Mouse (Mus musculus): ENCODE results near the gene Selenov. TPM values are rescaled to one million over a fixed set of nuclear protein-coding genes. Genes with fewer than 3 reads are reported as not detected.
"Not testable (repeated sequence)": the region's sequence is repeated elsewhere in the genome, so short reads cannot be mapped to it uniquely, and the experiment has no call there.

The Selenov gene
- polyA plus RNA-seq, 1 experiment from 2014 or later = 1.8 TPM

- no peak for ATAC-seq (ENCODE audit: low FRiP score)
- H3K9me3 ChIP-seq (replicated peaks) = no peaks in the 10 kb centered on the region
- H3K36me3 ChIP-seq = no peaks in the 10 kb centered on the region
- WGBS = 25% methylated on average over 5 of the region's 5 CpGs
- H3K27me3 ChIP-seq (replicated peaks) = no peaks in the 10 kb centered on the region
- no peak overlapping the region for H3K4me2 ChIP-seq
- no peak overlapping the region for H3K27ac ChIP-seq (replicated peaks)
- no peak overlapping the region for H3K4me3 ChIP-seq (replicated peaks)
- no peaks in the 10 kb centered on the region for H3K4me1 ChIP-seq
- no peak overlapping the region for H3K9ac ChIP-seq (replicated peaks)
Measured at GRCm38 (mm10) chr7:28262861-28263260, 28.1 kb downstream of the Selenov start.

DNA sequence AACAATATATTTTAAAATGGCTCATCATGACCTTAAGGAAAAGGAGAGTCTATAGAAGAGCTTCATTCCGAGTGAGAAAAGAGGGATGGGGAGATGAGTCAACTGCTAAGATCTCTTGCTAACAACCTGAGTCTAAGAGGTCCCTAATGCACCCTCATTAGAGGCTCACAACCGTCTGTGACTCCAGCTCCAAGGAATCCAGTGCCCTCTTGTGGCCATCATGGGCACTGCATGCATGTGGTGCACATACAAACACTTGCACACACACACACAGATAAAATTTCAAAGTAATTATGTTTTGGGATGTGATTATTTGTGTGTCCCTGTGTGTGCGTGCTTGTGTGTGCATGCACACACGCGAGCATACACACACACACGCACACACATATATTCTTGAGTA is 35.5 kb downstream of the Selenov start:
- no peak overlapping the region for H3K4me2 ChIP-seq
- no peaks in the 10 kb centered on the region for H3K27me3 ChIP-seq (replicated peaks)
- WGBS = 81% methylated on average over 6 of the region's 6 CpGs
- H3K9ac ChIP-seq (replicated peaks) = no peak overlapping the region
- ATAC-seq (ENCODE audit: low FRiP score) = no peak
- no peaks in the 10 kb centered on the region for H3K9me3 ChIP-seq (replicated peaks)
- H3K27ac ChIP-seq (replicated peaks) = no peak overlapping the region
- H3K4me1 ChIP-seq = no peaks in the 10 kb centered on the region
- H3K36me3 ChIP-seq = no peaks in the 10 kb centered on the region
- no peak overlapping the region for H3K4me3 ChIP-seq (replicated peaks)

- H3K27me3 ChIP-seq (replicated peaks) = no peaks in the 10 kb centered on the region
- 93% methylated on average over 6 of the region's 6 CpGs for WGBS
- no peaks in the 10 kb centered on the region for H3K9me3 ChIP-seq (replicated peaks)
- no peaks in the 10 kb centered on the region for H3K4me1 ChIP-seq
- H3K4me3 ChIP-seq (replicated peaks) = no peak overlapping the region
- H3K27ac ChIP-seq (replicated peaks) = no peak overlapping the region
- no peaks in the 10 kb centered on the region for H3K36me3 ChIP-seq
- H3K4me2 ChIP-seq = no peak overlapping the region
- ATAC-seq (ENCODE audit: low FRiP score) = no peak
- H3K9ac ChIP-seq (replicated peaks) = no peak overlapping the region
Measured at GRCm38 (mm10) chr7:28254591-28254990, 36.4 kb downstream of the Selenov start.

DNA sequence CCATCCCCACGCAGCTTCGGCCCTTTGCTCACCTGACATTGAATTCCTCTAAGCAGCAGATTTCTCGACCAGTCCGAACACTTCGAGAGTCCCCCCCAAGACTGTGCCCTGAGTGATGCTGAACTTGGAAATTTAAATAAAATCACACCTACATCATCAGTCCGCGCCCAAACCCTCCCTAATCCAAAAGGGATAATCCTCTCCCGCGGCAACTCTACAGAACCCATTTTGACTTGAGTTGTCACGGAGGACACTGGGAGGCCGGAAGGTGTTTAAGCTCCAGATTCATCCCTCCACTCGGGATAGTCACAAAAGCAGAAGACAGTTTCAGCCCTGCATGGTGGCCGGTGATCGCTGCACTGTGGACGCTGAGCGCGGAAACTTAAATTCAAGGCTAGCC is 39.0 kb downstream of the Selenov start:
- no peaks in the 10 kb centered on the region for H3K4me1 ChIP-seq

DNA sequence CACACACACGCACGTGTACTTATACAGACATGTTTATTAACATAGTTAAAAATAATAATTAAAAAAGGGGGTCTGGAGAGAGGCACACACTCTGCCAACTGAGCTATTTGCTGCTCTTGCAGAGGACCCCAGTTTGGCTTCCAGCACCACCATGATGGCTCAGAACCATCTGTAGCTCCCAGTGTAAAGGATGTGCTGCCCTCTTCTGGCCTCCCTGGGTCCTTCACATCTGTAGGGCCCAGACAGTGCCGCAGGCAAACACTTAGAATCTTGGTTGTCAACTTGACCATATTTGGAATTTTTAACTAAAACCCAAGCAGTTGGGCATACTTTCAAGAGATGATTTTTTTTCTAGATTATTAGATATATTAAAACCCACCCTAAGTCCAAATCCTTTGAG is 42.0 kb downstream of the Selenov start:
- 93% methylated on average over 3 of the region's 3 CpGs for WGBS
- no peaks in the 10 kb centered on the region for H3K27me3 ChIP-seq (replicated peaks)
- no peak overlapping the region for H3K4me2 ChIP-seq
- H3K9me3 ChIP-seq (replicated peaks) = no peaks in the 10 kb centered on the region
- no peak for ATAC-seq (ENCODE audit: low FRiP score)
- no peaks in the 10 kb centered on the region for H3K4me1 ChIP-seq
- no peak overlapping the region for H3K27ac ChIP-seq (replicated peaks)
- H3K36me3 ChIP-seq = no peaks in the 10 kb centered on the region
- H3K9ac ChIP-seq (replicated peaks) = no peak overlapping the region
- no peak overlapping the region for H3K4me3 ChIP-seq (replicated peaks)

More for the DNA sequence above, 39.0 kb downstream of the Selenov start:
- Histone ChIP-seq H3K36me3 (no peaks in the 10 kb centered on the region), H3K4me3 (replicated peaks) (no peak overlapping the region), H3K27me3 (replicated peaks) (no peaks in the 10 kb centered on the region), H3K27ac (replicated peaks) (no peak overlapping the region), H3K4me2 (no peak overlapping the region), H3K9me3 (replicated peaks) (no peaks in the 10 kb centered on the region), H3K9ac (replicated peaks) (no peak overlapping the region)
- ATAC-seq (ENCODE audit: low FRiP score) = no peak
- WGBS = 93% methylated on average over 17 of the region's 17 CpGs

DNA sequence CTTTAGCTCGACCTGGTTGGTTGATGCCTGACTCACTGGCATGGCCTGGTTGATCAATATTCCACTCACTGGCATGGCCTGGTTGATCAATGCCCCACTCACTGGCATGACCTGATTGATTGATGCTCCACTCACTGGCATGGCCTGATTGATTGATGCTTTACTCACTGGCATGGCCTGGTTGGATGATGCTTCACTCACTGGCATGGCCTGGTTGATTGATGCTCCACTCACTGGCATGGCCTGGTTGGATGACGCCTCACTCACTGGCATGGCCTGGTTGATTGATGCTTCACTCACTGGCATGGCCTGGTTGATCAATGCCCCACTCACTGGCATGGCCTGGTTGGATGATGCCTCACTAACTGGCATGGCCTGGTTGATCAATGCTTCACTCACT is 47.0 kb downstream of the Selenov start:
- not testable (repeated sequence) for H3K4me1 ChIP-seq; H3K4me3 ChIP-seq (replicated peaks); H3K9ac ChIP-seq (replicated peaks); H3K27me3 ChIP-seq (replicated peaks); H3K9me3 ChIP-seq (replicated peaks); H3K4me2 ChIP-seq; ATAC-seq (ENCODE audit: low FRiP score); H3K36me3 ChIP-seq; H3K27ac ChIP-seq (replicated peaks)
- 78% methylated on average over 2 of the region's 2 CpGs for WGBS

Other genes with a start within 250 kb of the Selenov start
- gene Psmc4, start 241.1 kb downstream of the Selenov start, polyA plus RNA-seq (2015; fragmentation: Nextera tagmentation; extraction: Ambion mirVana) = 275 and 280 TPM in 2 replicates
- 0.75 and 3.0 TPM in 2 replicates for gene Fcgbp, start 219.9 kb downstream of the Selenov start, polyA plus RNA-seq (2015; fragmentation: Nextera tagmentation; extraction: Ambion mirVana)
- 0.06 and 0.17 TPM in 2 replicates for gene 9530053A07Rik, start 161.7 kb downstream of the Selenov start, polyA plus RNA-seq (2015; fragmentation: Nextera tagmentation; extraction: Ambion mirVana)
- 70.8 and 88.2 TPM in 2 replicates for gene Fbl, start 121.5 kb downstream of the Selenov start, polyA plus RNA-seq (2015; fragmentation: Nextera tagmentation; extraction: Ambion mirVana)
- 10.7 and 10.9 TPM in 2 replicates for gene Dyrk1b, start 111.7 kb downstream of the Selenov start, polyA plus RNA-seq (2015; fragmentation: Nextera tagmentation; extraction: Ambion mirVana)
- 6.9 and 18.2 TPM in 2 replicates for gene Eid2, start 23.3 kb downstream of the Selenov start, polyA plus RNA-seq (2015; fragmentation: Nextera tagmentation; extraction: Ambion mirVana)
- gene Eid2b, start 13.4 kb downstream of the Selenov start, polyA plus RNA-seq (2015; fragmentation: Nextera tagmentation; extraction: Ambion mirVana) = 33.5 and 37.7 TPM in 2 replicates
- gene Dll3, start 11.1 kb upstream of the Selenov start, polyA plus RNA-seq (2015; fragmentation: Nextera tagmentation; extraction: Ambion mirVana) = 18.6 and 19.8 TPM in 2 replicates
- gene Timm50, start 20.9 kb upstream of the Selenov start, polyA plus RNA-seq (2015; fragmentation: Nextera tagmentation; extraction: Ambion mirVana) = 125 and 136 TPM in 2 replicates
- gene Supt5, start 47.6 kb upstream of the Selenov start, polyA plus RNA-seq (2015; fragmentation: Nextera tagmentation; extraction: Ambion mirVana) = 92.8 and 101 TPM in 2 replicates
- 467 and 619 TPM in 2 replicates for gene Rps16, start 59.5 kb upstream of the Selenov start, polyA plus RNA-seq (2015; fragmentation: Nextera tagmentation; extraction: Ambion mirVana)
- 21.4 and 26.5 TPM in 2 replicates for gene Plekhg2, start 81.4 kb upstream of the Selenov start, polyA plus RNA-seq (2015; fragmentation: Nextera tagmentation; extraction: Ambion mirVana)
- gene Zfp36, start 89.1 kb upstream of the Selenov start, polyA plus RNA-seq (2015; fragmentation: Nextera tagmentation; extraction: Ambion mirVana) = 4.2 and 7.5 TPM in 2 replicates
- gene Med29, start 101.5 kb upstream of the Selenov start, polyA plus RNA-seq (2015; fragmentation: Nextera tagmentation; extraction: Ambion mirVana) = 48.4 and 50.0 TPM in 2 replicates
- 89.3 and 96.0 TPM in 2 replicates for gene Paf1, start 101.8 kb upstream of the Selenov start, polyA plus RNA-seq (2015; fragmentation: Nextera tagmentation; extraction: Ambion mirVana)
- gene Gmfg, start 146.3 kb upstream of the Selenov start, polyA plus RNA-seq (2015; fragmentation: Nextera tagmentation; extraction: Ambion mirVana) = 5.3 and 33.8 TPM in 2 replicates
- 16.0 and 18.7 TPM in 2 replicates for gene Lrfn1, start 160.8 kb upstream of the Selenov start, polyA plus RNA-seq (2015; fragmentation: Nextera tagmentation; extraction: Ambion mirVana)
- gene Ifnl2, start 219.3 kb upstream of the Selenov start, polyA plus RNA-seq (2015; fragmentation: Nextera tagmentation; extraction: Ambion mirVana) = not detected in 2 replicates
- gene Ifnl3, start 231.7 kb upstream of the Selenov start, polyA plus RNA-seq (2015; fragmentation: Nextera tagmentation; extraction: Ambion mirVana) = not detected in 2 replicates
- gene Sycn, start 249.7 kb upstream of the Selenov start, polyA plus RNA-seq (2015; fragmentation: Nextera tagmentation; extraction: Ambion mirVana) = 1.3 TPM in 1 of 2 replicates, not detected in the other

Data from neural tube, embryonic 15.5 days (tissue).